Mouse (Mus musculus) thymus, postnatal 4 days (tissue): ENCODE measurements around the gene Pcdh7.
A peak's percentile ranks its signal among the peaks of the same experiment; 100 is the strongest.

Experiments
- DNase-seq: peaks from one replicate; pipeline ENCODE4 v3.0.0; 2021

The Pcdh7 gene

GRCm38 (mm10) chr5:57934666-57935065 lies 216.9 kb downstream of the Pcdh7 start:
- no peak for DNase-seq

GRCm38 (mm10) chr5:57940457-57940856 lies 222.7 kb downstream of the Pcdh7 start:
- no peak for DNase-seq

GRCm38 (mm10) chr5:57943176-57943575 lies 225.4 kb downstream of the Pcdh7 start:
- no peak for DNase-seq

- no peak for DNase-seq
Measured at GRCm38 (mm10) chr5:57943611-57944010, 225.8 kb downstream of the Pcdh7 start.

GRCm38 (mm10) chr5:57945419-57945818 lies 227.7 kb downstream of the Pcdh7 start:
- no peak for DNase-seq

- no peak for DNase-seq
Measured at GRCm38 (mm10) chr5:57959317-57959716, 241.6 kb downstream of the Pcdh7 start.

GRCm38 (mm10) chr5:57963792-57964191 lies 246.0 kb downstream of the Pcdh7 start:
- no peak for DNase-seq

- no peak for DNase-seq
Measured at GRCm38 (mm10) chr5:57964201-57964600, 246.4 kb downstream of the Pcdh7 start.

GRCm38 (mm10) chr5:57993584-57993983 lies 275.8 kb downstream of the Pcdh7 start:
- DNase-seq, result no peak

- no peak for DNase-seq
Measured at GRCm38 (mm10) chr5:58021331-58021730, 303.6 kb downstream of the Pcdh7 start.

GRCm38 (mm10) chr5:58025123-58025522 lies 307.4 kb downstream of the Pcdh7 start:
- no peak for DNase-seq

GRCm38 (mm10) chr5:58025759-58026158 lies 308.0 kb downstream of the Pcdh7 start:
- no peak for DNase-seq

- DNase-seq, result no peak
Measured at GRCm38 (mm10) chr5:58039875-58040274, 322.1 kb downstream of the Pcdh7 start.

- no peak for DNase-seq
Measured at GRCm38 (mm10) chr5:58044216-58044615, 326.4 kb downstream of the Pcdh7 start.

GRCm38 (mm10) chr5:58081054-58081453 lies 363.3 kb downstream of the Pcdh7 start:
- no peak for DNase-seq

GRCm38 (mm10) chr5:58082230-58082629 lies 364.5 kb downstream of the Pcdh7 start:
- DNase-seq, result no peak

- no peak for DNase-seq
Measured at GRCm38 (mm10) chr5:58083056-58083455, 365.3 kb downstream of the Pcdh7 start.

- DNase-seq, result peak; percentile 18
Measured at GRCm38 (mm10) chr5:58083972-58084371, 366.2 kb downstream of the Pcdh7 start.

- DNase-seq, result no peak
Measured at GRCm38 (mm10) chr5:58108665-58109364, 391.0 kb downstream of the Pcdh7 start.

- no peak for DNase-seq
Measured at GRCm38 (mm10) chr5:58116096-58116495, 398.3 kb downstream of the Pcdh7 start.

GRCm38 (mm10) chr5:58117896-58118295 lies 400.1 kb downstream of the Pcdh7 start:
- no peak for DNase-seq

- no peak for DNase-seq
Measured at GRCm38 (mm10) chr5:58118930-58119611, 401.3 kb downstream of the Pcdh7 start.

GRCm38 (mm10) chr5:58143897-58144296 lies 426.1 kb downstream of the Pcdh7 start:
- DNase-seq, result no peak

GRCm38 (mm10) chr5:58153966-58154365 lies 436.2 kb downstream of the Pcdh7 start:
- DNase-seq, result no peak

- DNase-seq, result no peak
Measured at GRCm38 (mm10) chr5:58172218-58172617, 454.5 kb downstream of the Pcdh7 start.
